Mouse (Mus musculus) CH12.LX (cell line): ENCODE data around the gene Riox1. TPM values are rescaled to one million over a fixed set of nuclear protein-coding genes. Genes with fewer than 3 reads are reported as not detected.

ENCODE experiments used
- DNase-seq: peaks from one replicate; pipeline ENCODE4 v3.0.0-alpha.2; 2013; ENCODE audit errors: extremely low read depth
- H3K27ac ChIP-seq: 2 replicates; pipeline ENCODE4 v1.5.1; 2012; ENCODE audit warnings: low read depth, mild to moderate bottlenecking, control low read depth, moderate library complexity; ENCODE audit not compliant: insufficient read depth
- H3K27me3 ChIP-seq: replicated peaks from 2 replicates; pipeline ENCODE3; 2012; ENCODE audit warnings: inconsistent platforms
- H3K36me3 ChIP-seq, 2 experiments: replicated peaks in 1 of 2; 2 replicates each; pipeline versions ENCODE3 to v1.6.1; 2012; ENCODE audit warnings: inconsistent platforms in 1 of 2, low read length in 1 of 2, mild to moderate bottlenecking in 1 of 2, mixed read lengths in 1 of 2, moderate library complexity in 1 of 2; ENCODE audit not compliant: control insufficient read depth in 1 of 2, insufficient read depth in 1 of 2
- H3K4me1 ChIP-seq, 2 experiments: 2 replicates each; pipeline ENCODE4 v1.6.1; 2012; ENCODE audit warnings: inconsistent platforms in 1 of 2, moderate library complexity in 1 of 2; ENCODE audit not compliant: insufficient read depth in 2 of 2, control insufficient read depth in 1 of 2
- H3K4me2 ChIP-seq: 2 replicates; pipeline ENCODE4 v1.6.1; 2012; ENCODE audit warnings: low read depth, mild to moderate bottlenecking, control low read depth; ENCODE audit not compliant: poor library complexity, insufficient read depth, severe bottlenecking
- H3K4me3 ChIP-seq, 3 experiments: fragments of 150-350 bp in 1 of 3; sonication (generic) in 1 of 3; replicated peaks in 1 of 3; 2 replicates each; pipeline versions ENCODE3 to v1.5.1; 2011 to 2012; ENCODE audit warnings: low read depth in 2 of 3, low read length in 2 of 3, mild to moderate bottlenecking in 2 of 3, moderate library complexity in 2 of 3, control low read depth in 1 of 3, improper control_type of control experiment in 1 of 3, inconsistent platforms in 1 of 3, mixed read lengths in 1 of 3; ENCODE audit not compliant: poor library complexity in 1 of 3
- H3K79me2 ChIP-seq: replicated peaks from 2 replicates; pipeline ENCODE4 v1.6.1; 2012; ENCODE audit warnings: mild to moderate bottlenecking, moderate library complexity; ENCODE audit not compliant: control insufficient read depth, poor library complexity, insufficient read depth, severe bottlenecking; ENCODE audit errors: extremely low read depth
- H3K9ac ChIP-seq: 2 replicates; pipeline ENCODE4 v1.6.1; 2012; ENCODE audit warnings: low read depth, mild to moderate bottlenecking, control low read depth, moderate library complexity; ENCODE audit not compliant: insufficient read depth
- H3K9me3 ChIP-seq: replicated peaks from 2 replicates; pipeline ENCODE3; 2012; ENCODE audit warnings: low read length, inconsistent platforms, mixed read lengths
- CHD2 ChIP-seq: IDR thresholded peaks from 2 replicates; pipeline ENCODE4 v1.6.1; 2011; ENCODE audit warnings: low read length, improper control_type of control experiment
- ELF1 ChIP-seq: IDR thresholded peaks from 2 replicates; pipeline ENCODE4 v1.6.1; 2014; ENCODE audit warnings: low read depth, mild to moderate bottlenecking, inconsistent platforms, low read length, improper control_type of control experiment
- EP300 ChIP-seq: IDR thresholded peaks from 2 replicates; pipeline ENCODE4 v1.6.1; 2011; ENCODE audit warnings: low read length, improper control_type of control experiment
- HCFC1 ChIP-seq: IDR thresholded peaks from 2 replicates; pipeline ENCODE4 v1.6.1; 2012; ENCODE audit warnings: low read depth, mild to moderate bottlenecking, inconsistent platforms, low read length, improper control_type of control experiment
- IRF4 ChIP-seq: IDR thresholded peaks from 2 replicates; pipeline ENCODE4 v1.6.1; 2014; ENCODE audit warnings: low read depth, mild to moderate bottlenecking, inconsistent platforms, low read length, improper control_type of control experiment
- MAX ChIP-seq: IDR thresholded peaks from 2 replicates; pipeline ENCODE4 v1.6.1; 2011; ENCODE audit warnings: low read length, improper control_type of control experiment
- MEF2A ChIP-seq: IDR thresholded peaks from 2 replicates; pipeline ENCODE4 v1.6.1; 2014; ENCODE audit warnings: low read depth, mild to moderate bottlenecking, inconsistent platforms, low read length, improper control_type of control experiment, borderline replicate concordance
- NELFE ChIP-seq: IDR thresholded peaks from 2 replicates; pipeline ENCODE4 v1.6.1; 2011; ENCODE audit warnings: low read depth, low read length, improper control_type of control experiment
- NRF1 ChIP-seq: IDR thresholded peaks from 2 replicates; pipeline ENCODE4 v1.6.1; 2014; ENCODE audit warnings: low read depth, mild to moderate bottlenecking, inconsistent platforms, low read length, improper control_type of control experiment, moderate library complexity
- PAX5 ChIP-seq: IDR thresholded peaks from 2 replicates; pipeline ENCODE4 v1.6.1; 2012; ENCODE audit warnings: low read length, inconsistent platforms, mixed read lengths
- SIN3A ChIP-seq: IDR thresholded peaks from 2 replicates; pipeline ENCODE4 v1.6.1; 2012; ENCODE audit warnings: low read length, improper control_type of control experiment, inconsistent platforms
- TBP ChIP-seq: conservative IDR thresholded peaks from 2 replicates; pipeline ENCODE4 v1.6.1; 2011; ENCODE audit warnings: low read depth, low read length, improper control_type of control experiment
- UBTF ChIP-seq: IDR thresholded peaks from 2 replicates; pipeline ENCODE4 v1.6.1; 2012; ENCODE audit warnings: low read depth, mild to moderate bottlenecking, inconsistent platforms, low read length, improper control_type of control experiment, moderate library complexity
- USF2 ChIP-seq: conservative IDR thresholded peaks from 2 replicates; pipeline ENCODE4 v1.6.1; 2011; ENCODE audit warnings: low read depth, low read length, improper control_type of control experiment
- ZC3H11A ChIP-seq: IDR thresholded peaks from 2 replicates; pipeline ENCODE4 v1.6.1; 2012; ENCODE audit warnings: low read depth, mild to moderate bottlenecking, inconsistent platforms, low read length, improper control_type of control experiment
- dilution Hi-C: fragments of 300-500 bp; cut with MboI; formaldehyde crosslinking; loops from 2 replicates; pipeline ENCODE4 v1.14.3; 2020; ENCODE audit warnings: low sequenced_read_pairs; ENCODE audit not compliant: extremely low pct_unique_long_range_greater_than_20kb, extremely low pct_ligation_motif_present
- in situ Hi-C: fragments of 300-500 bp; cut with MboI; formaldehyde crosslinking; loops from 3 replicates; pipeline ENCODE4 v1.14.3; 2019; ENCODE audit warnings: low sequenced_read_pairs, low pct_ligation_motif_present, low pct_unique_long_range_greater_than_20kb, mixed read lengths
- polyA plus RNA-seq: library from polyadenylated mRNA; unstranded; fragments of >175 nt; gene quantifications from 2 replicates; pipeline ENCODE4 v1.2.1, GENCODE M21; 2012; ENCODE audit warnings: low read depth; ENCODE audit not compliant: insufficient read length
- total RNA-seq, 2 experiments: library from RNA; depleted of rRNA; stranded (reverse); fragments of 300-350 nt in 1 of 2; fragments of >200 nt in 1 of 2; gene quantifications; 2 replicates each; pipeline ENCODE4 v1.2.3; 2012 to 2014

Riox1 gene
- total and polyA plus RNA-seq, 3 experiments, result 29.5 to 34.3 (median 31.9) TPM

GRCm38 (mm10) chr12:83949043-83949442 is 1.4 kb upstream of the Riox1 start:
- H3K27ac ChIP-seq, result no peak overlapping the region
- H3K79me2 ChIP-seq, result peaks cover 33% of the 10 kb centered on the region
- TF ChIP-seq TBP (no peak), UBTF (no peak), MEF2A (no peak), EP300 (0 out of 2 replicates have a peak, but pooled peaks have one; percentile 8), HCFC1 (no peak), USF2 (no peak), PAX5 (no peak), SIN3A (peak; percentile 63), ELF1 (peak; percentile 61), MAX (0 out of 2 replicates have a peak, but pooled peaks have one; percentile 15), IRF4 (0 out of 2 replicates have a peak, but pooled peaks have one; percentile 8), ZC3H11A (no peak)
- in situ Hi-C loops (loop anchor here (10.0 kb wide), 2 partner anchors 164 to 234 kb away; no protein-coding TSS in a partner anchor), dilution Hi-C loops (no loop called here)
- H3K4me1 ChIP-seq, result peaks cover 7 to 29% of the 10 kb centered on the region in 2 experiments
- H3K9ac ChIP-seq, result peak overlapping the region; percentile 60; the same call in 1 of the 2 replicates
- DNase-seq, result peak; percentile 48
- H3K4me2 ChIP-seq, result peak overlapping the region; percentile 81; the same call in 1 of the 2 replicates
- H3K27me3 ChIP-seq, result no peaks in the 10 kb centered on the region
- H3K9me3 ChIP-seq, result peaks cover 3% of the 10 kb centered on the region
- peak overlapping the region in 2 of 3 experiments; percentile 5 to 27 for H3K4me3 ChIP-seq
- H3K36me3 ChIP-seq, result peaks cover 0 to 19% of the 10 kb centered on the region in 2 experiments

- H3K79me2 ChIP-seq, result peaks cover 37% of the 10 kb centered on the region
- dilution Hi-C loops (no loop called here), in situ Hi-C loops (loop anchor here (10.0 to 25.0 kb wide), 4 partner anchors 112 to 312 kb away; partner anchors contain the start of genes Acot3 and Acot5)
- peaks cover 3% of the 10 kb centered on the region for H3K9me3 ChIP-seq
- peak; percentile 46 for DNase-seq
- peaks cover 0 to 20% of the 10 kb centered on the region in 2 experiments for H3K36me3 ChIP-seq
- peak overlapping the region; percentile 60 for H3K9ac ChIP-seq
- peak overlapping the region; percentile 81 for H3K4me2 ChIP-seq
- no peak overlapping the region for H3K27ac ChIP-seq
- TF ChIP-seq UBTF (no peak), CHD2 (0 out of 2 replicates have a peak, but pooled peaks have one; percentile 48), HCFC1 (no peak), NELFE (no peak), NRF1 (no peak)
- H3K4me3 ChIP-seq, result peak overlapping the region; percentile 72 to 90 (median 82)
- no peaks in the 10 kb centered on the region for H3K27me3 ChIP-seq
- H3K4me1 ChIP-seq, result peaks cover 7 to 29% of the 10 kb centered on the region in 2 experiments
These were observed 474 bp upstream of the Riox1 start for GRCm38 (mm10) chr12:83949776-83950492.
